Mouse (Mus musculus): ENCODE results near the gene A630076J17Rik. TPM values are rescaled to one million over a fixed set of nuclear protein-coding genes. Genes with fewer than 3 reads are reported as not detected.

A630076J17Rik gene
- total and polyA plus RNA-seq, 3 experiments, result not detected

GRCm38 (mm10) chr3:107207625-107208253, 22.7 kb upstream of the A630076J17Rik start:
- in situ Hi-C loops (cut with MboI; ENCODE audit: low pct_ligation_motif_present, low pct_unique_long_range_greater_than_20kb, low sequenced_read_pairs), result no loop called here
- dilution Hi-C loops (cut with MboI; ENCODE audit: extremely low pct_ligation_motif_present, extremely low pct_unique_long_range_greater_than_20kb, low sequenced_read_pairs), result no loop called here
- DNase-seq (ENCODE audit: extremely low read depth), result no peak
- H3K9me3 ChIP-seq (replicated peaks; ENCODE audit: low read length), result peaks cover 3% of the 10 kb centered on the region
- no peak overlapping the region for H3K9ac ChIP-seq (ENCODE audit: insufficient read depth, low read depth)
- no peak for TF ChIP-seq ELF1 (IDR thresholded peaks at IDR 0.05; ENCODE audit: low read depth, low read length)
- no peak for TF ChIP-seq SIN3A (IDR thresholded peaks at IDR 0.05; ENCODE audit: low read length)
- TF ChIP-seq MYC (IDR thresholded peaks at IDR 0.05; ENCODE audit: low read depth, low read length), result no peak
- TF ChIP-seq ZNF384 (IDR thresholded peaks at IDR 0.05; ENCODE audit: low read depth, low read length), result no peak
- TF ChIP-seq JUN (IDR thresholded peaks at IDR 0.05; ENCODE audit: insufficient read depth, low read depth, low read length), result no peak
- TF ChIP-seq BHLHE40 (IDR thresholded peaks at IDR 0.05; ENCODE audit: low read depth, low read length), result no peak
- TF ChIP-seq RAD21 (IDR thresholded peaks at IDR 0.05; ENCODE audit: low read depth, low read length), result no peak
- no peak for TF ChIP-seq POLR2AphosphoS2 (IDR thresholded peaks at IDR 0.05; ENCODE audit: low read depth, low read length)
- TF ChIP-seq ZKSCAN1 (IDR thresholded peaks at IDR 0.05; ENCODE audit: borderline replicate concordance, low read depth, low read length), result no peak
- no peak for TF ChIP-seq MAZ (IDR thresholded peaks at IDR 0.05; ENCODE audit: low read depth, low read length)
- no peak for TF ChIP-seq ZC3H11A (IDR thresholded peaks at IDR 0.05; ENCODE audit: low read depth, low read length)
- TF ChIP-seq MAX (IDR thresholded peaks at IDR 0.05; ENCODE audit: low read length), result no peak
- TF ChIP-seq CHD1 (IDR thresholded peaks at IDR 0.05; ENCODE audit: low read depth, low read length), result no peak
- no peak for TF ChIP-seq JUND (conservative IDR thresholded peaks at IDR 0.05; ENCODE audit: low read depth, low read length)
- no peak for TF ChIP-seq MEF2A (IDR thresholded peaks at IDR 0.05; ENCODE audit: borderline replicate concordance, low read depth, low read length)
- TF ChIP-seq GABPA (IDR thresholded peaks at IDR 0.05; ENCODE audit: insufficient replicate concordance, low read depth, low read length), result no peak
- no peak for TF ChIP-seq MAFK (IDR thresholded peaks at IDR 0.05; ENCODE audit: insufficient replicate concordance, low read length)
- no peaks in the 10 kb centered on the region for H3K79me2 ChIP-seq (replicated peaks; ENCODE audit: control insufficient read depth, extremely low read depth, insufficient read depth, poor library complexity, severe bottlenecking)
- no peaks in the 10 kb centered on the region for H3K4me1 ChIP-seq (ENCODE audit: control insufficient read depth in 1 of 2, insufficient read depth in 2 of 2)
- H3K27me3 ChIP-seq (replicated peaks), result peaks cover 29% of the 10 kb centered on the region
- no peak overlapping the region for H3K4me2 ChIP-seq (ENCODE audit: insufficient read depth, low read depth, poor library complexity, severe bottlenecking)
- H3K36me3 ChIP-seq (replicated peaks in 1 of 2; ENCODE audit: control insufficient read depth in 1 of 2, insufficient read depth in 1 of 2, low read length in 1 of 2), result no peaks in the 10 kb centered on the region
- no peak overlapping the region for H3K4me3 ChIP-seq (replicated peaks in 1 of 3; ENCODE audit: low read depth in 2 of 3, low read length in 2 of 3, poor library complexity in 1 of 3)
- no peak overlapping the region for H3K27ac ChIP-seq (ENCODE audit: insufficient read depth, low read depth)

- no peaks in the 10 kb centered on the region for H3K79me2 ChIP-seq (replicated peaks; ENCODE audit: control insufficient read depth, extremely low read depth, insufficient read depth, poor library complexity, severe bottlenecking)
- dilution Hi-C loops (cut with MboI; ENCODE audit: extremely low pct_ligation_motif_present, extremely low pct_unique_long_range_greater_than_20kb, low sequenced_read_pairs) (no loop called here), in situ Hi-C loops (cut with MboI; ENCODE audit: low pct_ligation_motif_present, low pct_unique_long_range_greater_than_20kb, low sequenced_read_pairs) (no loop called here)
- TF ChIP-seq PAX5 (IDR thresholded peaks at IDR 0.05; ENCODE audit: low read length) (no peak), MXI1 (IDR thresholded peaks at IDR 0.05; ENCODE audit: low read depth, low read length) (no peak), USF2 (conservative IDR thresholded peaks at IDR 0.05; ENCODE audit: low read depth, low read length) (no peak), MYC (IDR thresholded peaks at IDR 0.05; ENCODE audit: low read depth, low read length) (no peak), NRF1 (IDR thresholded peaks at IDR 0.05; ENCODE audit: low read depth, low read length) (no peak), USF1 (IDR thresholded peaks at IDR 0.05; ENCODE audit: low read depth, low read length) (no peak), UBTF (IDR thresholded peaks at IDR 0.05; ENCODE audit: low read depth, low read length) (no peak), RCOR1 (conservative IDR thresholded peaks at IDR 0.05; ENCODE audit: low read depth, low read length) (no peak), CHD2 (IDR thresholded peaks at IDR 0.05; ENCODE audit: low read length) (no peak), POLR2AphosphoS2 (IDR thresholded peaks at IDR 0.05; ENCODE audit: low read depth, low read length) (no peak), JUND (conservative IDR thresholded peaks at IDR 0.05; ENCODE audit: low read depth, low read length) (no peak), POLR2A (IDR thresholded peaks at IDR 0.05; ENCODE audit: low read depth, low read length) (no peak), RAD21 (IDR thresholded peaks at IDR 0.05; ENCODE audit: low read depth, low read length) (no peak), IRF4 (IDR thresholded peaks at IDR 0.05; ENCODE audit: low read depth, low read length) (no peak), ZNF384 (IDR thresholded peaks at IDR 0.05; ENCODE audit: low read depth, low read length) (no peak), TCF12 (IDR thresholded peaks at IDR 0.05; ENCODE audit: low read depth, low read length) (no peak), ZKSCAN1 (IDR thresholded peaks at IDR 0.05; ENCODE audit: borderline replicate concordance, low read depth, low read length) (no peak), HCFC1 (IDR thresholded peaks at IDR 0.05; ENCODE audit: low read depth, low read length) (no peak), MAFK (IDR thresholded peaks at IDR 0.05; ENCODE audit: insufficient replicate concordance, low read length) (no peak)
- H3K4me1 ChIP-seq (ENCODE audit: control insufficient read depth in 1 of 2, insufficient read depth in 2 of 2), result peaks cover 3 to 7% of the 10 kb centered on the region in 2 experiments; a peak in 3 of 4 replicates
- no peak overlapping the region for H3K9ac ChIP-seq (ENCODE audit: insufficient read depth, low read depth)
- no peak overlapping the region for H3K27ac ChIP-seq (ENCODE audit: insufficient read depth, low read depth)
- no peak overlapping the region for H3K4me2 ChIP-seq (ENCODE audit: insufficient read depth, low read depth, poor library complexity, severe bottlenecking)
- peaks cover 5% of the 10 kb centered on the region for H3K9me3 ChIP-seq (replicated peaks; ENCODE audit: low read length)
- H3K4me3 ChIP-seq (replicated peaks in 1 of 3; ENCODE audit: low read depth in 2 of 3, low read length in 2 of 3, poor library complexity in 1 of 3), result no peak overlapping the region
- H3K36me3 ChIP-seq (replicated peaks in 1 of 2; ENCODE audit: control insufficient read depth in 1 of 2, insufficient read depth in 1 of 2, low read length in 1 of 2), result no peaks in the 10 kb centered on the region
- no peak for DNase-seq (ENCODE audit: extremely low read depth)
- peaks cover 11% of the 10 kb centered on the region for H3K27me3 ChIP-seq (replicated peaks)
Measured at GRCm38 (mm10) chr3:107214606-107215005, 15.8 kb upstream of the A630076J17Rik start.
